Mouse (Mus musculus) lung, embryonic 14.5 days (tissue): ENCODE results near the gene Pabpn1l. TPM values are rescaled to one million over a fixed set of nuclear protein-coding genes. Genes with fewer than 3 reads are reported as not detected.
"Not testable (repeated sequence)": the region's sequence is repeated elsewhere in the genome, so short reads cannot be mapped to it uniquely, and the experiment has no call there.

Experiments
- ATAC-seq: fragments of 200-750 bp; cut with Nextera tagmentation; 2 replicates; pipeline ENCODE4 v1.8.0; 2017; ENCODE audit warnings: mild to moderate bottlenecking, moderate TSS enrichment, moderate library complexity; ENCODE audit not compliant: insufficient read depth
- DNase-seq: peaks from one replicate; pipeline ENCODE4 v3.0.0-alpha.2; 2015
- H3K27ac ChIP-seq: fragments of 300-500 bp; sonication (generic); 2 replicates; pipeline ENCODE4 v1.5.1; 2014; ENCODE audit warnings: low read depth, mild to moderate bottlenecking, moderate library complexity
- H3K27me3 ChIP-seq: fragments of 300-500 bp; sonication (generic); 2 replicates; pipeline ENCODE4 v1.6.1; 2014; ENCODE audit warnings: low read length, control low read depth; ENCODE audit not compliant: insufficient read depth
- H3K36me3 ChIP-seq: fragments of 300-500 bp; sonication (generic); 2 replicates; pipeline ENCODE4 v1.6.1; 2014; ENCODE audit warnings: control low read depth; ENCODE audit not compliant: insufficient read depth
- H3K4me1 ChIP-seq: fragments of 300-500 bp; sonication (generic); 2 replicates; pipeline ENCODE4 v1.6.1; 2014; ENCODE audit warnings: antibody characterized with exemption, control low read depth; ENCODE audit not compliant: insufficient read depth
- H3K4me2 ChIP-seq: fragments of 300-500 bp; sonication (generic); 2 replicates; pipeline ENCODE4 v1.6.1; 2014; ENCODE audit warnings: mild to moderate bottlenecking
- H3K4me3 ChIP-seq: fragments of 300-500 bp; sonication (generic); 2 replicates; pipeline ENCODE4 v1.5.1; 2014; ENCODE audit warnings: low read depth, low read length
- H3K9ac ChIP-seq: fragments of 300-500 bp; sonication (generic); 2 replicates; pipeline ENCODE4 v1.6.1; 2014
- H3K9me3 ChIP-seq: fragments of 300-500 bp; sonication (generic); 2 replicates; pipeline ENCODE4 v1.6.1; 2016; ENCODE audit warnings: low read depth, low read length, control low read depth
- CTCF ChIP-seq: IDR thresholded peaks from 2 replicates; pipeline ENCODE4 v1.5.1; 2016; ENCODE audit warnings: antibody characterized with exemption, low read depth
- whole genome bisulfite sequencing: fragments of 180-500 bp; shearing (Covaris S2); extraction: QIAGEN DNeasy Blood & Tissue Kit; methylation state at CpG from one replicate; pipeline ENCODE4 v1.1.7; 2014; 5-methylcytosine and 5-hydroxymethylcytosine counted together
- polyA plus RNA-seq: library from polyadenylated mRNA; unstranded; fragments of >200 nt; fragmentation: Nextera tagmentation; extraction: Ambion mirVana; gene quantifications from 2 replicates; pipeline ENCODE4 v1.2.1, GENCODE M21; 2014

Pabpn1l gene
- polyA plus RNA-seq, 1 experiment from 2014 or later, result not detected

GRCm38 (mm10) chr8:122575735-122576647, 46.5 kb downstream of the Pabpn1l start:
- peaks cover 9% of the 10 kb centered on the region for H3K4me1 ChIP-seq
- 13% methylated on average over 21 of the region's 21 CpGs for WGBS
- H3K27me3 ChIP-seq, result no peaks in the 10 kb centered on the region
- H3K9ac ChIP-seq, result peak overlapping the region; percentile 91
- H3K4me3 ChIP-seq, result peak overlapping the region; percentile 75
- no peaks in the 10 kb centered on the region for H3K9me3 ChIP-seq
- H3K4me2 ChIP-seq, result peak overlapping the region; percentile 82
- H3K36me3 ChIP-seq, result peaks cover 38% of the 10 kb centered on the region
- DNase-seq, result no peak
- TF ChIP-seq CTCF, result no peak
- peak; percentile 13; the same call in 1 of the 2 replicates for ATAC-seq
- H3K27ac ChIP-seq, result peak overlapping the region; percentile 77

DNA sequence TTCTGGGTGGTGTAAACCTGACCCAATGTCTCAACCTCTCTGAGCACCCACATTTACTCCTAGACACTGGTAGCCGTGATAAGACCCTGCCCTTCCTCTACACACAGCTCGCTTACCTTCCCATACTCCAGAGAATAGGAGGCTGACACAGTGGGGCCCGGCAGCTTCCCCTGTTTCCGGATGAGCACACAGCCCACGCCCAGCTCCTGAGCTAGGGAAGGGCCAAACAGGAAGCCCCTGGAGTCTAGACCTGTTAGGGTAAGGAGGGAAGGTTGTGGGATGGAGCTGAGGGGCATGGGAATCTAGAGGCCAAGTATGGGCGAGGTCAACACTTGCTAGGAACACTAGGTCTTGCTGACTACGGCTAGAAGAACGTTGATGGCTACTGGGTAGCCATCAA, 47.3 kb downstream of the Pabpn1l start:
- no peak overlapping the region for H3K27ac ChIP-seq
- TF ChIP-seq CTCF, result no peak
- 55% methylated on average over 8 of the region's 8 CpGs for WGBS
- peak overlapping the region; percentile 75 for H3K4me3 ChIP-seq
- peaks cover 45% of the 10 kb centered on the region for H3K36me3 ChIP-seq
- no peak for ATAC-seq
- no peak for DNase-seq
- peaks cover 9% of the 10 kb centered on the region for H3K4me1 ChIP-seq
- peak overlapping the region; percentile 82 for H3K4me2 ChIP-seq
- no peaks in the 10 kb centered on the region for H3K27me3 ChIP-seq
- H3K9me3 ChIP-seq, result no peaks in the 10 kb centered on the region
- H3K9ac ChIP-seq, result peak overlapping the region; percentile 91

GRCm38 (mm10) chr8:122574667-122575251, 47.8 kb downstream of the Pabpn1l start:
- no peak for TF ChIP-seq CTCF
- H3K4me1 ChIP-seq, result peaks cover 7% of the 10 kb centered on the region
- H3K27ac ChIP-seq, result peak overlapping the region; percentile 7; the same call in 1 of the 2 replicates
- no peak overlapping the region for H3K9ac ChIP-seq
- DNase-seq (no peak), ATAC-seq (no peak)
- H3K9me3 ChIP-seq, result no peaks in the 10 kb centered on the region
- H3K4me2 ChIP-seq, result peak overlapping the region; percentile 82
- 19% methylated on average over 10 of the region's 10 CpGs for WGBS
- H3K36me3 ChIP-seq, result peaks cover 50% of the 10 kb centered on the region
- no peaks in the 10 kb centered on the region for H3K27me3 ChIP-seq
- H3K4me3 ChIP-seq, result peak overlapping the region; percentile 75; the same call in 1 of the 2 replicates

DNA sequence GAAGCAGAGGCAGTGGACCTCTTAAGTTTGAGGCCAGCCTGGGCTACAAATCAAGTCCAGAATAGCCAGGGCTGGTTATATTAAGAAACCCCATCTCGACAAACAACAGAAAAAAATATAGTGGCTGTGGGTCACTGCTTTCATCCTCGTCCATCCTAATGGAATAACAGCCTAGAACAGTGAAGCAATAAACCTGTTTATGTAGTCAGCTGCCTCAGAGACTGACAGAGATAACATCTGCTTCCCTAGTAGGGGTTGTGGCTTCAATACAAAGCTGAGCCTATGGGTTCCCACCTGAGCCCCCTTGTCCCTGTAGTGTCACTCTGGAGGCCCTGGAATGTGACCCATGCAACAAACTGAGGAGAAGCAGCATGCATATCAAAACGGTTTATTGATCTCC, 48.3 kb downstream of the Pabpn1l start:
- no peaks in the 10 kb centered on the region for H3K27me3 ChIP-seq
- WGBS, result 41% methylated on average over 3 of the region's 3 CpGs
- no peak overlapping the region for H3K27ac ChIP-seq
- H3K36me3 ChIP-seq, result peaks cover 55% of the 10 kb centered on the region
- peak overlapping the region; percentile 82; the same call in 1 of the 2 replicates for H3K4me2 ChIP-seq
- H3K4me1 ChIP-seq, result peaks cover 10% of the 10 kb centered on the region
- DNase-seq, result no peak
- no peak overlapping the region for H3K9ac ChIP-seq
- no peaks in the 10 kb centered on the region for H3K9me3 ChIP-seq
- H3K4me3 ChIP-seq, result no peak overlapping the region
- no peak for TF ChIP-seq CTCF
- ATAC-seq, result no peak

DNA sequence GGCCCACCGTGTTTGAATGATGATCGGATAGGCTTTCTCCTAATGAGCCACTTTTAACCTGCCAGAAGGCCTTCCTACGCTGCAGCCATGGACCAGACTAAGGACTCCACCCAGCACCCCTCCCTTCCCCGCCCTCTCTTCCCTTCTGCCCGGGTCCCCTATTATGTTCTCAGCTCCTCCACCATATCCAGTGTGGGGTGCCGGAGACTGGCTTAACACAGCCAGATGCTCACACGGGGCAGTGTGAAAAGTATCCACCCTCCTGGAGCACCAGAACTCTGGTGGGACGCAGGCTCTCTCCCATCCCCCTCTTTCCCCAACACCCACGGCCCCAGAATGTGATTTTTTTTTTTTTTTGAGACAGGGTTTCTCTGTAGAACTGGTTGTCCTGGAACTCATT, 49.0 kb downstream of the Pabpn1l start:
- Histone ChIP-seq H3K4me3 (no peak overlapping the region), H3K27me3 (no peaks in the 10 kb centered on the region), H3K9ac (no peak overlapping the region), H3K4me2 (no peak overlapping the region), H3K36me3 (peaks cover 58% of the 10 kb centered on the region), H3K27ac (no peak overlapping the region), H3K9me3 (no peaks in the 10 kb centered on the region), H3K4me1 (peaks cover 14% of the 10 kb centered on the region)
- 63% methylated on average over 9 of the region's 9 CpGs for WGBS
- no peak for ATAC-seq
- no peak for TF ChIP-seq CTCF
- DNase-seq, result no peak

DNA sequence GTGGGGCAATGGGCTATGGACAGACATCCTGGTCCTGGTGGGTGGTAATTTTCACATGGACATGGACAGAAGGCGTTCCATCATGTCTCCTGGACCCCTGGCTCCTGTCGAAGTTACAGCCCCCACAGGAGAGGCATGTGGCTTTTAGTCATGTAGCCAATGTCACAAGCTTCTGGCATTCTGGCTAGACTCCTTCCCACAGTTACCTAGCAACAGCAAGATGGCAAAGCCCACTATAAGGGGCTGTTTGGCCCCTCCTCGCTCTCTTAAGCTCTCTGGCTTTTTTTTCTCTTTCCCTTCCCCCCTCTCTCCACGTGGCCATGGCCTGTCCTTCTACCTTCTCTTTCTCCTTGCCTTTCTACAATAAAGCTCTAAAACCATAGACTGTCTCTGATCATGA, 49.4 kb downstream of the Pabpn1l start:
- H3K27ac ChIP-seq, H3K9me3 ChIP-seq, H3K4me3 ChIP-seq, DNase-seq, H3K4me2 ChIP-seq, H3K27me3 ChIP-seq, ATAC-seq, H3K9ac ChIP-seq: not testable (repeated sequence)
- WGBS, result 54% methylated on average over 4 of the region's 4 CpGs
- peaks cover 58% of the 10 kb centered on the region for H3K36me3 ChIP-seq
- peaks cover 14% of the 10 kb centered on the region for H3K4me1 ChIP-seq

- 78% methylated on average over 3 of the region's 3 CpGs for WGBS
- no peak overlapping the region for H3K9ac ChIP-seq
- H3K27ac ChIP-seq, result no peak overlapping the region
- H3K4me2 ChIP-seq, result no peak overlapping the region
- ATAC-seq (no peak), DNase-seq (no peak)
- H3K27me3 ChIP-seq, result no peaks in the 10 kb centered on the region
- peaks cover 58% of the 10 kb centered on the region for H3K36me3 ChIP-seq
- no peaks in the 10 kb centered on the region for H3K9me3 ChIP-seq
- H3K4me1 ChIP-seq, result peaks cover 14% of the 10 kb centered on the region
- TF ChIP-seq CTCF, result no peak
- no peak overlapping the region for H3K4me3 ChIP-seq
Observed at GRCm38 (mm10) chr8:122572751-122573150, 49.8 kb downstream of the Pabpn1l start.
